Mouse (Mus musculus): ENCODE data around the gene Vmn1r197. TPM values are rescaled to one million over a fixed set of nuclear protein-coding genes. Genes with fewer than 3 reads are reported as not detected.
A peak's percentile ranks its signal among the peaks of the same experiment; 100 is the strongest.
"Not testable (repeated sequence)": the region's sequence is repeated elsewhere in the genome, so short reads cannot be mapped to it uniquely, and the experiment has no call there.

Vmn1r197 gene
- not detected in 2 replicates for polyA plus RNA-seq (2012; rRNA removed)

GRCm38 (mm10) chr13:22324289-22324688 lies at the start of gene Vmn1r197:
Gene Vmn1r197, plus strand, starts transcription at chr13:22324589.
- no peak for DNase-seq (ENCODE audit: low read depth, low spot score)

- DNase-seq (ENCODE audit: low read depth, low spot score) = no peak
- WGBS = 66% methylated on average over 2 of the region's 2 CpGs
Observed at GRCm38 (mm10) chr13:22284578-22284977, 39.8 kb upstream of the Vmn1r197 start.

- WGBS = 66% methylated on average over 2 of the region's 2 CpGs
- no peak for DNase-seq (ENCODE audit: low read depth, low spot score)
Observed at GRCm38 (mm10) chr13:22289620-22290019, 34.8 kb upstream of the Vmn1r197 start, which contains the start of gene Vmn1r196. Gene Vmn1r196, plus strand, starts transcription at chr13:22289920.

- not testable (repeated sequence) for DNase-seq (ENCODE audit: low read depth, low spot score)
- WGBS = 87% methylated on average over 5 of the region's 5 CpGs
Observed at GRCm38 (mm10) chr13:22308075-22308474, 16.3 kb upstream of the Vmn1r197 start.

- peak; percentile 40 for DNase-seq (ENCODE audit: low read depth, low spot score)
- WGBS = 26% methylated on average over 2 of the region's 2 CpGs
Observed at GRCm38 (mm10) chr13:22315361-22315760, 9.0 kb upstream of the Vmn1r197 start.

GRCm38 (mm10) chr13:22317366-22317765 lies 7.0 kb upstream of the Vmn1r197 start:
- WGBS = 62% methylated on average over 2 of the region's 2 CpGs

GRCm38 (mm10) chr13:22320091-22320490 lies 4.3 kb upstream of the Vmn1r197 start:
- DNase-seq (ENCODE audit: low read depth, low spot score) = no peak

More at GRCm38 (mm10) chr13:22317366-22317765, 7.0 kb upstream of the Vmn1r197 start:
- no peak for DNase-seq (ENCODE audit: low read depth, low spot score)

GRCm38 (mm10) chr13:22333269-22333668 lies 8.9 kb downstream of the Vmn1r197 start:
- WGBS = 57% methylated on average over 2 of the region's 2 CpGs
- no peak for DNase-seq (ENCODE audit: low read depth, low spot score)

GRCm38 (mm10) chr13:22335565-22335964 lies 11.2 kb downstream of the Vmn1r197 start:
- no peak for DNase-seq (ENCODE audit: low read depth, low spot score)
- WGBS = 79% methylated on average over 1 of the region's 1 CpGs

- DNase-seq (ENCODE audit: low read depth, low spot score) = no peak
- WGBS = 32% methylated on average over 1 of the region's 1 CpGs
Observed at GRCm38 (mm10) chr13:22350064-22350463, 25.7 kb downstream of the Vmn1r197 start, which contains the start of gene Vmn1r198. Gene Vmn1r198, plus strand, starts transcription at chr13:22350364.

GRCm38 (mm10) chr13:22350813-22351212 lies 26.4 kb downstream of the Vmn1r197 start:
- WGBS = 14% methylated on average over 1 of the region's 1 CpGs
- peak; percentile 7 for DNase-seq (ENCODE audit: low read depth, low spot score)

- no peak for DNase-seq (ENCODE audit: low read depth, low spot score)
- 75% methylated on average over 2 of the region's 2 CpGs for WGBS
Observed at GRCm38 (mm10) chr13:22379518-22379917, 55.1 kb downstream of the Vmn1r197 start, which contains the start of gene Vmn1r199. Gene Vmn1r199, plus strand, starts transcription at chr13:22379818.

- DNase-seq (ENCODE audit: low read depth, low spot score) = not testable (repeated sequence)
- 51% methylated on average over 3 of the region's 3 CpGs for WGBS
Observed at GRCm38 (mm10) chr13:22381128-22381527, 56.7 kb downstream of the Vmn1r197 start.

Other genes starting within 250 kb of the Vmn1r197 start
- gene Vmn1r188, start 240.1 kb upstream of the Vmn1r197 start, polyA plus RNA-seq (2012; rRNA removed) = not detected in 2 replicates
- not detected in 2 replicates for gene Vmn1r189, start 218.8 kb upstream of the Vmn1r197 start, polyA plus RNA-seq (2012; rRNA removed)
- not detected in 2 replicates for gene Vmn1r191, start 140.6 kb upstream of the Vmn1r197 start, polyA plus RNA-seq (2012; rRNA removed)
- not detected in 2 replicates for gene Vmn1r192, start 133.4 kb upstream of the Vmn1r197 start, polyA plus RNA-seq (2012; rRNA removed)
- gene Vmn1r193, start 101.4 kb upstream of the Vmn1r197 start, polyA plus RNA-seq (2012; rRNA removed) = not detected in 2 replicates
- gene Vmn1r194, start 80.4 kb upstream of the Vmn1r197 start, polyA plus RNA-seq (2012; rRNA removed) = not detected in 2 replicates
- not detected in 2 replicates for gene Vmn1r195, start 54.1 kb upstream of the Vmn1r197 start, polyA plus RNA-seq (2012; rRNA removed)
- gene Vmn1r196, start 34.7 kb upstream of the Vmn1r197 start, polyA plus RNA-seq (2012; rRNA removed) = not detected in 2 replicates
- gene Vmn1r198, start 25.8 kb downstream of the Vmn1r197 start, polyA plus RNA-seq (2012; rRNA removed) = 0.02 TPM in 1 of 2 replicates, not detected in the other
- gene Vmn1r199, start 55.2 kb downstream of the Vmn1r197 start, polyA plus RNA-seq (2012; rRNA removed) = not detected in 2 replicates
- not detected in 2 replicates for gene Vmn1r200, start 65.8 kb downstream of the Vmn1r197 start, polyA plus RNA-seq (2012; rRNA removed)
- gene Vmn1r201, start 147.3 kb downstream of the Vmn1r197 start, polyA plus RNA-seq (2012; rRNA removed) = not detected in 2 replicates
- not detected in 2 replicates for gene Vmn1r202, start 180.8 kb downstream of the Vmn1r197 start, polyA plus RNA-seq (2012; rRNA removed)
- not detected in 2 replicates for gene Vmn1r203, start 193.5 kb downstream of the Vmn1r197 start, polyA plus RNA-seq (2012; rRNA removed)
- not detected in 2 replicates for gene Vmn1r204, start 228.6 kb downstream of the Vmn1r197 start, polyA plus RNA-seq (2012; rRNA removed)